Mouse (Mus musculus) small intestine, adult 2 months (tissue): ENCODE measurements at regions not wholly inside any gene's neighbourhood (a gene's known extent, or its start where the extent isn't known, plus 50 kb on each side); places are given as distances from the start of the nearest gene placed in this dataset.
"Not testable (repeated sequence)": the region's sequence is repeated elsewhere in the genome, so short reads cannot be mapped to it uniquely, and the experiment has no call there.

Source experiments
- H3K27ac ChIP-seq: fragments of 200-500 bp; 2 replicates; pipeline ENCODE4 v1.5.1; 2012; ENCODE audit warnings: low read depth, low read length, control low read depth, inconsistent platforms; ENCODE audit not compliant: insufficient read depth
- H3K27me3 ChIP-seq: fragments of 200-500 bp; 2 replicates; pipeline ENCODE4 v1.6.1; 2012; ENCODE audit warnings: mild to moderate bottlenecking, moderate library complexity, low read length, inconsistent platforms; ENCODE audit not compliant: control insufficient read depth, insufficient read depth
- H3K36me3 ChIP-seq: fragments of 200-500 bp; 2 replicates; pipeline ENCODE4 v1.6.1; 2012; ENCODE audit warnings: mild to moderate bottlenecking, low read length, control low read depth, inconsistent platforms; ENCODE audit not compliant: control insufficient read depth, insufficient read depth
- H3K4me1 ChIP-seq: fragments of 200-500 bp; 2 replicates; pipeline ENCODE4 v1.6.1; 2012; ENCODE audit warnings: low read length, inconsistent platforms, mixed read lengths; ENCODE audit not compliant: control insufficient read depth, insufficient read depth, insufficient read length
- H3K4me3 ChIP-seq: fragments of 200-500 bp; 2 replicates; pipeline ENCODE4 v1.5.1; 2012; ENCODE audit warnings: low read depth, mild to moderate bottlenecking, control low read depth, inconsistent platforms, low read length, moderate library complexity
- CTCF ChIP-seq: fragments of 200-500 bp; IDR thresholded peaks from 2 replicates; pipeline ENCODE4 v1.5.1; 2012; ENCODE audit warnings: low read depth, mild to moderate bottlenecking, control low read depth, inconsistent platforms, low read length, moderate library complexity, mixed read lengths; ENCODE audit not compliant: insufficient replicate concordance, insufficient read length; ENCODE audit errors: extremely low read depth
- POLR2A ChIP-seq: fragments of 200-500 bp; IDR thresholded peaks from 2 replicates; pipeline ENCODE4 v1.6.1; 2012; ENCODE audit warnings: low read depth, mild to moderate bottlenecking, control low read depth, inconsistent platforms, low read length, moderate library complexity
- WGBS: fragments of 180-500 bp; shearing (Covaris S2); methylation state at CpG from one replicate; pipeline ENCODE4 v1.1.7; 2018; 5-methylcytosine and 5-hydroxymethylcytosine counted together

DNA sequence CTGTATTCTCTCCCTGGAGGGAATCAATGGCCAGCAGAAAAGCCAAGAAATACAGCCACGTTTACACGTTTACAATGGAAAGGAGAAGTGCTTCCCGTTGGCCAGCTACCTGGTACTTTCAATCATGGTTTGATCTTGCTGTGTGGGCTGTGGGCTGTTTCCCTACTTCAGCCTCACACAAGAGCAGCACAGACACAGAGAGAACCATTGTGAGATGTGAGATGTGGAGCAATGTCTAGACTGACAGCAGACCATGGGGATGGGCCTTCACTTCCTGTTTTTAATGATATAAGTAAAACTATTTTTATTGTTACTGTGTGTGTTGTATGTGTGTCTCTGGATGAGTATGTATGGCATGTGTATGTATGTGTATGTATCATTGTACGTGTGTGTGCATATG lies 156.2 kb downstream of the Mterf1b start:
- no peak overlapping the region for H3K4me3 ChIP-seq
- 80% methylated on average over 4 of the region's 4 CpGs for WGBS
- no peaks in the 10 kb centered on the region for H3K36me3 ChIP-seq
- no peaks in the 10 kb centered on the region for H3K4me1 ChIP-seq
- H3K27me3 ChIP-seq, result no peaks in the 10 kb centered on the region
- TF ChIP-seq POLR2A (no peak), CTCF (no peak)
- H3K27ac ChIP-seq, result no peak overlapping the region

DNA sequence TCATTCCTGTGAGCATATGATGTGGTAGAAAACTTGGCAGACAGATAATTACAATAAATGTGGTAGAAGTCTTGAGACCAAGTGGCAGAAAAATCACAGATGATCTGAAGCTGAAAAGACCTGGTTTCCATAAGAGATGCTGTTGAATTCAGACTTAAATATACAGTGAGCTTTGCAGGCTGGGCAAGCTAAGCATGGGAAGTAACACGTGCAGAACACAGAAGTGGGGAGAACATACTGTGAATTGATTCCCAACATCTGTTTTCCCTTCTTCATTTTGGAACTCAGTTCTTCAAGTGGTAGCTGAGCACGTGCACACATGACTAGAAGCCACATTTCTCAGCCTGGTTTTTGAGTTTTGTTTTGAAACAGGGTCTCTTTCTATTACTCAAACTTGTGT lies 157.8 kb downstream of the Mterf1b start:
- no peaks in the 10 kb centered on the region for H3K36me3 ChIP-seq
- no peak overlapping the region for H3K4me3 ChIP-seq
- 59% methylated on average over 2 of the region's 2 CpGs for WGBS
- H3K27ac ChIP-seq, result no peak overlapping the region
- TF ChIP-seq POLR2A (no peak), CTCF (no peak)
- H3K4me1 ChIP-seq, result no peaks in the 10 kb centered on the region
- no peaks in the 10 kb centered on the region for H3K27me3 ChIP-seq

DNA sequence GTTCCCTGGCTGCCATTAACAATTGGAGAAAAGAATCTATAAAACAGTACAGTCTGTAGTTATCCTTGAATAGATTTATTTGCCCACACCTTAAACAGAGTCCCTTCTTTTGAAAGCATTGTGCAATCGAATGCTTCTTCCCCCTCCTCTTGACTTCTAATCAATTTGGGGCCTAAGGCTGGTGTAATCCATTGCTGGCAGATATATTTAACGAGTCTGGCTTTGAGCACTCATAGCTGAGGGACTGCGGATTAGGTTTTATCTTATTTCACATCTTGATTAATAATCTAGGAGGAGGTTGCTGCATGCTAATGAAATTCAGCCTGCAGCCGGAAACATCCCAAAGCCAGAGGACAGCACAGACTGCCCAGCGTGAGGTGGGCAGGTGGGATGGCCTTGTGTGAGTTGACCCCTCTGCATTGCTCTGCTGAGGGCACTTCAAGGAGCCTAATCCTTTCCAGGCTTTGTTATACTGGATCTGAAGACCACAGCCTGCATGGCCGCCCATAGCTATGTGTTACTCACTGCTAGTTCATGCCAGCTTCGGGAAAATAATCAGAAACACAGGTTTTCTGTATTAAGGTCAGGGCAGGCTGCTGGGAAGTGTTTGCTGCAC lies 163.6 kb downstream of the Mterf1b start:
- no peak overlapping the region for H3K27ac ChIP-seq
- WGBS, result 67% methylated on average over 7 of the region's 7 CpGs
- no peaks in the 10 kb centered on the region for H3K36me3 ChIP-seq
- H3K27me3 ChIP-seq, result no peaks in the 10 kb centered on the region
- no peak overlapping the region for H3K4me3 ChIP-seq
- TF ChIP-seq POLR2A, result no peak
- TF ChIP-seq CTCF, result no peak
- H3K4me1 ChIP-seq, result no peaks in the 10 kb centered on the region

DNA sequence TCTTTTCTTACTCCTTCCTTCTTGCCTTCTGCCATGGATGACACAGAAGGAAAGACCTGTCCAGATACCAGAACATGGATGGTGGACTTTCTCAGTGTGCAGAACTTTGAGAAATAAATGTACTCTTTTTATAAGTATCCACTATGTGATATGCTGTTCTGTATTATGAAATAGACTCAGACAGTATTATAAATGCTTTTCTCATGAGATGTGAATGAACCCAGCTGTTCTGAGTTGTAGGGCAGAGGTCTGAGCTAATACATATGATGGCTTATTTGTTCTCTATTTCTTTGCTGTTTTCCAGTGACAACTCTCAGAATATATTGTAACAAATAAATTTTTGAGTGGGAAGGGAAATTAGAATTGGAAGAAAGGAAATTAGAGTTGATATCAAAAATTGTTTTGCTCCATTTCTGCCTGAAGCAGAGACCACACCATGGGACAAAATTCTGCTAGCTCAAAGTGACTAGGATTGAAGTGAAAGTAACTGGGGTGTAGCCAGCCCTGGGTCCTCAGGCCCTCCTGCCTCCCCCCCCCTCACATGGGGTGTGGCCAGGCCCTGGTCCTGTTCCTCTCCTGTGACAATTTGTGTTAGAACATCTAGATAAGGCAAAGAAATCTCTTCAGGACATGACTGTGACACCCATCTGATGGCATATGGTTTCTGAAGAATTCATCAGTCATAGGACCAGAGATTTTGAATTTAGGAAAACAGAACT lies 164.5 kb downstream of the Mterf1b start:
- H3K4me1 ChIP-seq, H3K4me3 ChIP-seq, H3K36me3 ChIP-seq, H3K27ac ChIP-seq, H3K27me3 ChIP-seq: not testable (repeated sequence)

DNA sequence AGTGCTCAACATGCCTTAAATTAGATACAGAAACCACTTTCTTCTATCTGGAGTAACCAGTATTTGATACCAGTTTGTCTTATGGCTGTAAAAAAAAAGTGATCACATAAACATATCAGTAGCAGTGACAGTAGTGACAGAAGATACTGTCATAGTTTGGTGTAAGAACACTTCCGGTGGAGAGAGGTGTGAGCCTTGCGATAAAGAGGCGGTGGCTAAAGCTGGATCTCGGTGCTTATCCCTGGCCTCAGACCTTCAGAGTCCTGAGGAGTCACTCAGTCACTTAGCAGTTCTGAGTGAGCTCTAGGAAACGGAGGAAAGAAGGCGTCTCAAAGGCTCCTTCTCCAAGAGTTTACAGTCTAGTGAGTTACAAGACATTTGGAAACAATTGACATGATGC lies 169.4 kb downstream of the Mterf1b start:
- H3K27me3 ChIP-seq, H3K36me3 ChIP-seq, H3K4me3 ChIP-seq, H3K27ac ChIP-seq, H3K4me1 ChIP-seq: not testable (repeated sequence)
- 86% methylated on average over 6 of the region's 6 CpGs for WGBS

DNA sequence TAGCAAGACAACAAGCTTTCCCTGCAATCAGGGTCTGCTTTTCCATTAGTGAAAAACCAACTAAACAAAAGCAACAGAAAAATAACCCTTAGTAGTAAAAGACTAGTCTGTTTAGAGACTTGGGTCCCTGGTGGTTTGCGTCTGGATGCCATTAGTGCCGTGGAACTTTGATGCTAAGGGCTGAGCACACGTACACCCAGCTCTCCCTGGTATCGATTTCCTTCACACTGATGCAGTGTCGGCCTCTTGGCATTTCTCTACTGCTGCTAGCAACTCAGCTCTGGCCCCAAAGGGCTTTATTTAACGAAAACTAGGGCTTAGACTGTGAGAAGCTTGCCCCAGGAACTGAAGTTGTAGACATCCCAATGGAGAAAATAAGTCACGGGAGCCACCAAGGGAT lies 192.6 kb downstream of the Mterf1b start:
- not testable (repeated sequence) for H3K4me1 ChIP-seq, H3K27me3 ChIP-seq, H3K36me3 ChIP-seq, H3K27ac ChIP-seq, H3K4me3 ChIP-seq
- 67% methylated on average over 7 of the region's 7 CpGs for WGBS

DNA sequence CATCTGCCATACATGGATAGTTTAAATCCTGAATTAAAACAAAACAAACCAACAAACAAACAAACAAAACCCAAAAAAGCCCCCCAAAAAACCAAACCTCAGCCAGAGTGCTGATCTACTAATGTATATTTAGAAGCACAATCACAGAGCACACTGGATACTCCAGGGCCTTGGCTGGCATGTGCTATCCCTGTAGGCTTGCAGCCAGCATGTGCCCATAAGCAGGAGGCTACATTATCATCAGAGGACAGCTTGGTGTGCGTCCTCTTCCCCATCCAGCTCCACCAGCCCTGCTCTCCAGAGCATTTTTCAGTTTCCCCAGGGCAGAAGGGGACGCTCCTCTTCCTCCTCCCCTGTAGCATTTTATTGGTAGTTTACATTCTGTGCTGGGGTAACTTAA lies 198.9 kb downstream of the Mterf1b start:
- no peak overlapping the region for H3K27ac ChIP-seq
- no peaks in the 10 kb centered on the region for H3K4me1 ChIP-seq
- WGBS, result 80% methylated on average over 2 of the region's 2 CpGs
- no peak overlapping the region for H3K4me3 ChIP-seq
- TF ChIP-seq CTCF (no peak), POLR2A (no peak)
- no peaks in the 10 kb centered on the region for H3K27me3 ChIP-seq
- no peaks in the 10 kb centered on the region for H3K36me3 ChIP-seq

DNA sequence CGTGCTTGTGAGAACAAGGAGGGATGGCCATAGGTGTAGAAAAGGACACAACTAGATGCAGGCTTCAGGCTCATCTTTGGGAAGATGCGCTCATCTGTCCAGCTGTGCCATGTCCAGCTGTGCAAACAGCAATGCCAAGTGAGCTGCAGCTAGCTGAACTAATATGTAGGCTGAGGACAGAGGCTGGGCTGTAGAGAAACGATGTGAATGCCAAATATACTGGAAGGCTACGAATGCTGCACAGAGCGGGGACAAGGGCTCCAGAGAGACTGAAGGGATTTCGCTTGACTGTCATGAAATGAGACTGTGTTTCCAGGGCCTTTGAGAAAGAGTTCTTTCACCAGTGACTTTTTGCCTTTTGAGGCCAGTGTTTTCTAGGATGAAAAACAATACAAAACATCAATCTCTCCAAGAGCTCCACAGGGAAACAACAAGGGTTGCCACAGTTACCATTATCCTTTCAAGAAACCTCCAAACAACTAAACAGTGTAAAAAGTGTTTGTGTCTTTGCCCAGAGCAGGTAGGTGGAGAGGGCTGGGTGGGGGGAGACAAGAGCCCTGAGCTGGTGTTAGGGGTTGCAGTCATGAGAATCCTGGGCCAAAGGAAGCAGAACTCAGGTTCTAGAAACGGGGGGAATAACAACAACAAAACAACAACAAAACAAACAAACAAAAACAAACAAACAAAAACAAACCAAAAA lies 202.3 kb downstream of the Mterf1b start:
- H3K27ac ChIP-seq, H3K4me3 ChIP-seq, H3K36me3 ChIP-seq, H3K4me1 ChIP-seq, H3K27me3 ChIP-seq: not testable (repeated sequence)
- WGBS, result 80% methylated on average over 6 of the region's 7 CpGs
